Mouse (Mus musculus) forebrain, postnatal 0 days (tissue): ENCODE measurements around the gene Slc46a3. TPM values are rescaled to one million over a fixed set of nuclear protein-coding genes. Genes with fewer than 3 reads are reported as not detected.

Experiments
- ATAC-seq: fragments of 200-750 bp; cut with Nextera tagmentation; 2 replicates; pipeline ENCODE4 v1.8.0; 2017; ENCODE audit warnings: mild to moderate bottlenecking, moderate library complexity
- DNase-seq: peaks from one replicate; pipeline ENCODE4 v3.0.0-alpha.2; 2015
- H3K27ac ChIP-seq: fragments of 300-500 bp; sonication (generic); 2 replicates; pipeline ENCODE4 v1.5.1; 2014; ENCODE audit warnings: low read depth, mild to moderate bottlenecking, antibody characterized with exemption, low read length, moderate library complexity, mixed read lengths
- H3K27me3 ChIP-seq: fragments of 300-500 bp; sonication (generic); 2 replicates; pipeline ENCODE4 v1.6.1; 2014; ENCODE audit warnings: mild to moderate bottlenecking, low read length, mixed read lengths; ENCODE audit not compliant: insufficient read depth
- H3K36me3 ChIP-seq: fragments of 300-500 bp; sonication (generic); 2 replicates; pipeline ENCODE4 v1.6.1; 2014; ENCODE audit warnings: mild to moderate bottlenecking, moderate library complexity; ENCODE audit not compliant: insufficient read depth
- H3K4me1 ChIP-seq: fragments of 300-500 bp; sonication (generic); 2 replicates; pipeline ENCODE4 v1.6.1; 2014; ENCODE audit warnings: antibody characterized with exemption; ENCODE audit not compliant: insufficient read depth
- H3K4me2 ChIP-seq: fragments of 300-500 bp; sonication (generic); 2 replicates; pipeline ENCODE4 v1.6.1; 2014; ENCODE audit warnings: low read depth, mild to moderate bottlenecking, moderate library complexity
- H3K4me3 ChIP-seq: fragments of 300-500 bp; sonication (generic); 2 replicates; pipeline ENCODE4 v1.5.1; 2014; ENCODE audit warnings: low read depth, low read length, mixed read lengths
- H3K9ac ChIP-seq: fragments of 300-500 bp; sonication (generic); 2 replicates; pipeline ENCODE4 v1.6.1; 2014; ENCODE audit warnings: mild to moderate bottlenecking
- H3K9me3 ChIP-seq: fragments of 300-500 bp; sonication (generic); 2 replicates; pipeline ENCODE4 v1.6.1; 2016; ENCODE audit warnings: low read length
- CTCF ChIP-seq: sonication (generic); IDR thresholded peaks from 2 replicates; pipeline ENCODE4 v1.5.1; 2016; ENCODE audit warnings: antibody characterized with exemption, control low read depth, low read depth
- WGBS: fragments of 180-500 bp; shearing (Covaris S2); extraction: QIAGEN DNeasy Blood & Tissue Kit; methylation state at CpG from one replicate; pipeline ENCODE4 v1.1.7; 2014; 5-methylcytosine and 5-hydroxymethylcytosine counted together
- polyA plus RNA-seq: library from polyadenylated mRNA; unstranded; fragments of >200 nt; fragmentation: Nextera tagmentation; extraction: Ambion mirVana; gene quantifications from 2 replicates; pipeline ENCODE4 v1.2.1, GENCODE M21; 2015
- total RNA-seq: library from RNA; depleted of rRNA; stranded (reverse); fragments of >200 nt; gene quantifications from 2 replicates; pipeline ENCODE4 v1.2.3, GENCODE M21; 2014

Gene Slc46a3
- total and polyA plus RNA-seq, 2 experiments from 2014 or later, result 3.2 to 4.6 TPM

GRCm38 (mm10) chr5:147893766-147894454 lies 705 bp downstream of the Slc46a3 start:
- no peaks in the 10 kb centered on the region for H3K36me3 ChIP-seq
- ATAC-seq (peak; percentile 5; the same call in 1 of the 2 replicates), DNase-seq (peak; percentile 14)
- TF ChIP-seq CTCF, result no peak
- WGBS, result 2% methylated on average over 25 of the region's 25 CpGs
- peak overlapping the region; percentile 95 for H3K4me2 ChIP-seq
- H3K9ac ChIP-seq, result peak overlapping the region; percentile 56
- H3K27me3 ChIP-seq, result no peaks in the 10 kb centered on the region
- H3K4me1 ChIP-seq, result no peaks in the 10 kb centered on the region; the same call in 1 of the 2 replicates
- H3K4me3 ChIP-seq, result peak overlapping the region; percentile 65
- H3K9me3 ChIP-seq, result no peaks in the 10 kb centered on the region
- H3K27ac ChIP-seq, result no peak overlapping the region

GRCm38 (mm10) chr5:147893143-147893542 lies 1.5 kb downstream of the Slc46a3 start:
- DNase-seq (no peak), ATAC-seq (no peak)
- Histone ChIP-seq H3K4me2 (peak overlapping the region; percentile 95), H3K4me3 (no peak overlapping the region), H3K36me3 (no peaks in the 10 kb centered on the region), H3K4me1 (no peaks in the 10 kb centered on the region; the same call in 1 of the 2 replicates), H3K27me3 (no peaks in the 10 kb centered on the region), H3K27ac (no peak overlapping the region), H3K9me3 (no peaks in the 10 kb centered on the region), H3K9ac (no peak overlapping the region)
- WGBS, result 17% methylated on average over 9 of the region's 9 CpGs
- TF ChIP-seq CTCF, result no peak

GRCm38 (mm10) chr5:147892735-147893134 lies 1.9 kb downstream of the Slc46a3 start:
- no peaks in the 10 kb centered on the region for H3K9me3 ChIP-seq
- no peak overlapping the region for H3K27ac ChIP-seq
- no peak for TF ChIP-seq CTCF
- WGBS, result 35% methylated on average over 6 of the region's 6 CpGs
- no peak overlapping the region for H3K9ac ChIP-seq
- H3K4me3 ChIP-seq, result no peak overlapping the region
- H3K36me3 ChIP-seq, result no peaks in the 10 kb centered on the region
- no peaks in the 10 kb centered on the region; the same call in 1 of the 2 replicates for H3K4me1 ChIP-seq
- H3K4me2 ChIP-seq, result no peak overlapping the region
- H3K27me3 ChIP-seq, result no peaks in the 10 kb centered on the region
- no peak for DNase-seq
- no peak for ATAC-seq

- H3K4me3 ChIP-seq, result no peak overlapping the region
- no peaks in the 10 kb centered on the region for H3K36me3 ChIP-seq
- no peaks in the 10 kb centered on the region for H3K9me3 ChIP-seq
- DNase-seq, result no peak
- H3K27me3 ChIP-seq, result no peaks in the 10 kb centered on the region
- WGBS, result 90% methylated on average over 10 of the region's 12 CpGs
- no peak overlapping the region for H3K27ac ChIP-seq
- no peak overlapping the region for H3K4me2 ChIP-seq
- no peak for ATAC-seq
- TF ChIP-seq CTCF, result no peak
- no peaks in the 10 kb centered on the region for H3K4me1 ChIP-seq
- no peak overlapping the region for H3K9ac ChIP-seq
Observed at GRCm38 (mm10) chr5:147888313-147889297, 6.0 kb downstream of the Slc46a3 start.

GRCm38 (mm10) chr5:147883581-147883980 lies 11.0 kb downstream of the Slc46a3 start:
- Histone ChIP-seq H3K4me2 (no peak overlapping the region), H3K4me3 (no peak overlapping the region), H3K27me3 (no peaks in the 10 kb centered on the region), H3K9me3 (no peaks in the 10 kb centered on the region), H3K9ac (no peak overlapping the region), H3K27ac (no peak overlapping the region), H3K4me1 (no peaks in the 10 kb centered on the region), H3K36me3 (peaks cover 17% of the 10 kb centered on the region; the same call in 1 of the 2 replicates)
- no peak for ATAC-seq
- no peak for DNase-seq
- 90% methylated on average over 6 of the region's 6 CpGs for WGBS
- no peak for TF ChIP-seq CTCF

GRCm38 (mm10) chr5:147879971-147880682 lies 14.5 kb downstream of the Slc46a3 start:
- H3K36me3 ChIP-seq, result peaks cover 49% of the 10 kb centered on the region
- WGBS, result 94% methylated on average over 17 of the region's 17 CpGs
- TF ChIP-seq CTCF, result no peak

More at GRCm38 (mm10) chr5:147879971-147880682, 14.5 kb downstream of the Slc46a3 start:
- H3K27ac ChIP-seq, result no peak overlapping the region
- H3K9me3 ChIP-seq, result no peaks in the 10 kb centered on the region
- no peak for ATAC-seq
- no peak overlapping the region for H3K9ac ChIP-seq
- no peak for DNase-seq
- no peaks in the 10 kb centered on the region for H3K27me3 ChIP-seq
- no peak overlapping the region for H3K4me2 ChIP-seq
- H3K4me3 ChIP-seq, result no peak overlapping the region
- no peaks in the 10 kb centered on the region for H3K4me1 ChIP-seq
